Mouse (Mus musculus): Measurements from ENCODE around the gene Gpr146. TPM values are rescaled to one million over a fixed set of nuclear protein-coding genes. Genes with fewer than 3 reads are reported as not detected.
"Not testable (repeated sequence)": the region's sequence is repeated elsewhere in the genome, so short reads cannot be mapped to it uniquely, and the experiment has no call there.

Gene Gpr146
- 15.3 and 16.3 TPM in 2 replicates for polyA plus RNA-seq (2012; rRNA removed)

DNA sequence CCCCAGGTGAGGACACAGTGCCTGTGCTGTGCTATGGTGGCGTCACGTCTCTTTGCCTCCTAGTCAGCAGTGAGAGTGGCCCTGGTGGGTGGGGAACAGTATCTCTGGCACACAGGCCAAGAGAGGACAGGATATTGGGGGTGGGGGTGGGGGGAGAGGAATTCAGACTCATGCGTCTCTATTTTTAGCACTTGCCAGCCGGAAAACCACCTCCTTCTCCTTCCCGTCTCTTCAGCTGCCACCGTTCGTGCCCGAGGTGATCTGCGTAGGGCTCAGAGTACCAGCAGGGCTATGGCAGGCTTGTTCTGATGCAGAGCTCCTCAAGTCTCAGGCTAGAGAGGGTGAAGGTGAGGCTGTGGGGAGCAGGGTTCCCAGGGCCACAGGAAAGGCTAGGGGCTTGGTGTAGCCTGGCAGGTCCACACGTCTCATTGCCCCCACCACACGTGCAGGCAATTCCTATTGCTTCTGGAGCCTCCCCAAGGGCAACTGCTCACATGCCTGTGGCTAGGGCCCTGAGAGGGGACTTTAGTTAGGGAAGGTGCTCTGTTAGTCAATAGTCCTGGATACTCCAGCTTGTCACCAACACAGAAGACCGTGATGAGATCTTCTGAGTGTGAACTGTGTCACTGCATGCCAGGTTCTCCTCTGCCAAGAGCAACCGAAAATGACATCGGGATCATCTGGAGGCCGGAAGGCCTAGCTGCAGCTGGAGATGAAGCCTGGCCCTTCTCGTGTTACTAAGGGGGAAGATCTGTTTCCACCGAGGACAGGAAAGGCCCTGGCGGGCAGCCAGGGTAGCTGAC lies at the start of gene Gpr146:
Gpr146 (plus strand) TSS at position 230 of the 803 bp plus-strand sequence.
- no peak for TF ChIP-seq POLR2A (IDR thresholded peaks at IDR 0.05; ENCODE audit: extremely low read depth, insufficient read depth, low read length)
- no peak for TF ChIP-seq CTCF (IDR thresholded peaks at IDR 0.05; ENCODE audit: extremely low read depth, insufficient read depth, low read length)
- H3K27ac ChIP-seq (ENCODE audit: insufficient read depth, low read length) = peak within 1 kb of the TSS; percentile 27; the same call in 1 of the 2 replicates
- H3K4me3 ChIP-seq (ENCODE audit: insufficient read depth, low read length) = no peak within 1 kb of the TSS

DNA sequence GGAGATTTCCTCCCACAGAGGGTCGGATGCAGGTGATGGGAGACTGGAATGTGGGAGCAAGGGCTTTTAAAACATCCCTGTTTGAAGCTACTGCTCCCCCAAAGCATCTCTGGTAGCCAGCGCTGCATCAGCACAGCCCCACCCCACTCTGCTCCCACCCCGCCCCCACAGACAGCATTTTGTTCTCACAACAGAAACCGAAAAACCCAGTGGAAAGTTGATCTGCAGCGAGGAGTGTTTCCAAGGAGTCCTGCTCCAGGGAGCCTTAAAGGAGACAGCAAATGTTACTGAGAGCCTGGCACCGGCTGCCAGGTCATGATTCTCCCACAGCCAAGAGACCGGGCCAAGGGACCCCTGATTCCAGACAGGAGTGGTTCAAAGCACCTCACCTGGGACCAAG lies 46.7 kb upstream of the Gpr146 start:
- Histone ChIP-seq H3K27ac (ENCODE audit: insufficient read depth, low read length) (no peak overlapping the region), H3K4me1 (ENCODE audit: control insufficient read depth, insufficient read depth, low read length) (peaks cover 3% of the 10 kb centered on the region), H3K4me3 (ENCODE audit: insufficient read depth, low read length) (no peak overlapping the region)
- TF ChIP-seq POLR2A (IDR thresholded peaks at IDR 0.05; ENCODE audit: extremely low read depth, insufficient read depth, low read length) = no peak
- TF ChIP-seq CTCF (IDR thresholded peaks at IDR 0.05; ENCODE audit: extremely low read depth, insufficient read depth, low read length) = no peak

More for the DNA sequence above, at the start of gene Gpr146:
- H3K4me1 ChIP-seq (ENCODE audit: control insufficient read depth, insufficient read depth, low read length) = peaks cover 7% of the 10 kb centered on the region

- Histone ChIP-seq H3K4me1 (ENCODE audit: control insufficient read depth, insufficient read depth, low read length) (peaks cover 3% of the 10 kb centered on the region), H3K27ac (ENCODE audit: insufficient read depth, low read length) (no peak overlapping the region), H3K4me3 (ENCODE audit: insufficient read depth, low read length) (no peak overlapping the region)
- TF ChIP-seq CTCF (IDR thresholded peaks at IDR 0.05; ENCODE audit: extremely low read depth, insufficient read depth, low read length) (peak; percentile 95), POLR2A (IDR thresholded peaks at IDR 0.05; ENCODE audit: extremely low read depth, insufficient read depth, low read length) (no peak)
These were observed 45.8 kb upstream of the Gpr146 start for GRCm38 (mm10) chr5:139331742-139332141.

DNA sequence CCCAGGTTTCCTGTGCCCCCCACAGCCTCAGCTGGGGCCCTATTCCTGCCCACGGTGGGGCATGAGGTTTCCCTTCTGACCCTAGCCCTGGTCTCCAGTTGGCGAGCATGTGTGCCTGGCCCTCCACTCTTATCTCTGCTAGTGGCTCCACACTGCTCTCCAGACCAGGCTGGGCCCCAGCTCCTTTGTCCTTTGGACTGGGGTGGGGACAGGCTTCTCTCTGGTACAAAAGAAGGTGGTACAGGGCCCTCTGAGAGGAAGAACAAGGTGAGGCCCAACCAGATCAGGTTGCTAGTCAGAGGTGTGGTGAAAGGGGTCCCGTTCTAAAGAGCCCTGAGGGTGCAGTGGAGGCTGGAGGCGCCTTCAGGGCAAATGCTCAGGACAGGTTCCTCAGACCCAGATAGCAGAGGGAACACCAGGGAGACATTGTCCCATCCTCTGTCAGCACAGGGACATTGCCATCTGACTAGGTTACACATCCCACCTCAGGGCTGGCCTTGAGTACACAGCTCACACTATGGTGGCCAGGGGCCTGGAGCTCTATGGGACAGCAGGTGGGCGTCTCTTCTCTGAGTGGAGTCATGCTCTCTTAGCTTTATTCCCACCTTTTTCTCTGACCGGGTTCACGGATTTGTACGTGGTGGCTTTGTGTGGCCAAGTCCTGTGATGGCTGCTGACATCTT lies 44.8 kb upstream of the Gpr146 start:
- H3K27ac ChIP-seq (ENCODE audit: insufficient read depth, low read length) = no peak overlapping the region
- peaks cover 3% of the 10 kb centered on the region for H3K4me1 ChIP-seq (ENCODE audit: control insufficient read depth, insufficient read depth, low read length)
- H3K4me3 ChIP-seq (ENCODE audit: insufficient read depth, low read length) = no peak overlapping the region
- TF ChIP-seq POLR2A (IDR thresholded peaks at IDR 0.05; ENCODE audit: extremely low read depth, insufficient read depth, low read length) = no peak
- no peak for TF ChIP-seq CTCF (IDR thresholded peaks at IDR 0.05; ENCODE audit: extremely low read depth, insufficient read depth, low read length)

DNA sequence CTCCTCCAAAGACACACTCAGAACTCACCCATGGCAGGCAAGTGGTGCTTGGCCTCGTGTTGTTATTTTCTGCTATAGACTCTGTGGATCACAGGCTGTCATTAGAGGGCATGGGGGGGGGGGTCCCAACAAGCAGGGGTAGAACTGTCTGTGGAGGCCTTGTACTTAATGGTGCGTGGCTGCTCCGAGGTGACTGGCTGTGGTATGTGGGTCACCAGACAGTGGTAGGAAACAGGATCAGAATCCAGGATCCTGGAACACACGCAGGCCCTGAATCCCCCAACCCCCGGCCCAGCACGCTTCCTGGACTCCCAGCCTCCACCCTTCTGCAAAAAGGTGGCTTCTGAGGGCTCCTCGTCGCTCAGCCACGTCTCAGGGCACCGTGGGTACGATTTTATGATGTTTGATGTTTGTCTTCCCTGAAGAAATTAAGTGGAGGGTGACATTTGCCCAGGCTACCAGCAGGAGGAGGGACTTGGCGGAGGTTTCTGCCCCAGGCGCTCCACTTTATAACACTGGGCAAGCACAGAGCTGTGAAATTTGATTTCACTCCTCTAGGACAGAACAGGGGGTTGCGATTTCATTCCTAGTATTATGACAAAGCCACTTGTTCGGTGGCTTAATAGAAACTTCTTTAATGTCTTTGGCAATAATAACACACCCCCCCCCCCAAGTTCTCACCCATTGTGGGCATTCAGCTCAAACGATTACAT lies 44.0 kb upstream of the Gpr146 start:
- no peak for TF ChIP-seq POLR2A (IDR thresholded peaks at IDR 0.05; ENCODE audit: extremely low read depth, insufficient read depth, low read length)
- no peak for TF ChIP-seq CTCF (IDR thresholded peaks at IDR 0.05; ENCODE audit: extremely low read depth, insufficient read depth, low read length)
- peaks cover 3% of the 10 kb centered on the region for H3K4me1 ChIP-seq (ENCODE audit: control insufficient read depth, insufficient read depth, low read length)
- no peak overlapping the region for H3K4me3 ChIP-seq (ENCODE audit: insufficient read depth, low read length)
- H3K27ac ChIP-seq (ENCODE audit: insufficient read depth, low read length) = no peak overlapping the region

GRCm38 (mm10) chr5:139334394-139334793 lies 43.1 kb upstream of the Gpr146 start:
- not testable (repeated sequence) for H3K4me1 ChIP-seq (ENCODE audit: control insufficient read depth, insufficient read depth, low read length); H3K27ac ChIP-seq (ENCODE audit: insufficient read depth, low read length); H3K4me3 ChIP-seq (ENCODE audit: insufficient read depth, low read length)

DNA sequence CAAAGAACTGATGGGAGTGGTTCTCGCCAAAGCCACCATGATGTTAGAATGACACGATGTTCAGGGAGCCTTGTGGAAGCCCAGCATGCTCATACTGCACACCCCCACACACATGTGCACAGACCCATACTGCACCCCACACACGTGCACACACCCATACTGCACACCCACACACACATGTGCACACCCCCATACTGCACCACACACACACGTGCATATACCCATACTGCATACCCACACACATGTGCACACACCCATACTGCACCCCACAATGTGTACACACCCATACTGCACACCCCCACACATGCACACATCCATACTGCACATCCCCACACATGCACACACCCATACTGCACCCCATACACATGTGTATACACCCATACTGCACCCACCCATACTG lies 41.9 kb upstream of the Gpr146 start:
- no peak for TF ChIP-seq POLR2A (IDR thresholded peaks at IDR 0.05; ENCODE audit: extremely low read depth, insufficient read depth, low read length)
- no peak overlapping the region for H3K4me3 ChIP-seq (ENCODE audit: insufficient read depth, low read length)
- no peak overlapping the region for H3K27ac ChIP-seq (ENCODE audit: insufficient read depth, low read length)
- H3K4me1 ChIP-seq (ENCODE audit: control insufficient read depth, insufficient read depth, low read length) = peaks cover 3% of the 10 kb centered on the region

DNA sequence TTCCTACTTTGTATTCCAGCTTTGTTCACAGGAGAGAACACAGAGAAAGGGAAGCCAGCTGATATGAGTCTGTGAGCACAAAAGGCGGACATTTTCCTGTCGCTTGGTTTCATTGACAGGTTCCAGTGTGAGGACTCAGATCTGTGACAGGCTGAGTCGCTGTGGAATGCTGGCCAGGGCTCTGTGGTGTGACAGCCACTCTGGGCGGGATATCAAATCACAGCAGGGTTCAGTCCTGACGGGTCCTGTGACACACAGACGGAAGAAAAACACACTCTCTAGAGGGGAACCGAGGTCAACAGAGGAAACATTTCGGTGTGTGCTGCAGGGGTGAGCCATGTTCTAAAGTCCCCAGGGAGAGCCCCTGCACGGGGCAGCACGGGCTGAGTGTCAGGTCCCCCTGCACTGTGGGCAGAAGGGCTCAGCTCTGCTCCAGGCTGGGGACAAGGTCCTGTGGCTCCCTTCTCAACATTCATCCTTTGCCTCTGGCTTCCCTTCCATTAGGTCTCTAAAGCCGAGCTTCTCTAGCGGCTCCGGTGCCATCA lies 39.6 kb upstream of the Gpr146 start:
- no peaks in the 10 kb centered on the region for H3K4me1 ChIP-seq (ENCODE audit: control insufficient read depth, insufficient read depth, low read length)
- H3K27ac ChIP-seq (ENCODE audit: insufficient read depth, low read length) = no peak overlapping the region
- H3K4me3 ChIP-seq (ENCODE audit: insufficient read depth, low read length) = no peak overlapping the region
- TF ChIP-seq CTCF (IDR thresholded peaks at IDR 0.05; ENCODE audit: extremely low read depth, insufficient read depth, low read length) (no peak), POLR2A (IDR thresholded peaks at IDR 0.05; ENCODE audit: extremely low read depth, insufficient read depth, low read length) (no peak)

GRCm38 (mm10) chr5:139338403-139338802 lies 39.1 kb upstream of the Gpr146 start:
- TF ChIP-seq POLR2A (IDR thresholded peaks at IDR 0.05; ENCODE audit: extremely low read depth, insufficient read depth, low read length) = no peak
- TF ChIP-seq CTCF (IDR thresholded peaks at IDR 0.05; ENCODE audit: extremely low read depth, insufficient read depth, low read length) = no peak
- no peak overlapping the region for H3K27ac ChIP-seq (ENCODE audit: insufficient read depth, low read length)
- no peaks in the 10 kb centered on the region for H3K4me1 ChIP-seq (ENCODE audit: control insufficient read depth, insufficient read depth, low read length)
- no peak overlapping the region for H3K4me3 ChIP-seq (ENCODE audit: insufficient read depth, low read length)

All from cortical plate, adult 2 months (tissue).